Mouse (Mus musculus): ENCODE results near the gene Nudt4.
"Not testable (repeated sequence)": the region's sequence is repeated elsewhere in the genome, so short reads cannot be mapped to it uniquely, and the experiment has no call there.

Nudt4 gene

GRCm38 (mm10) chr10:95567550-95567949, 3.6 kb upstream of the Nudt4 start:
- DNase-seq (ENCODE audit: low read depth, low spot score): no peak

DNA sequence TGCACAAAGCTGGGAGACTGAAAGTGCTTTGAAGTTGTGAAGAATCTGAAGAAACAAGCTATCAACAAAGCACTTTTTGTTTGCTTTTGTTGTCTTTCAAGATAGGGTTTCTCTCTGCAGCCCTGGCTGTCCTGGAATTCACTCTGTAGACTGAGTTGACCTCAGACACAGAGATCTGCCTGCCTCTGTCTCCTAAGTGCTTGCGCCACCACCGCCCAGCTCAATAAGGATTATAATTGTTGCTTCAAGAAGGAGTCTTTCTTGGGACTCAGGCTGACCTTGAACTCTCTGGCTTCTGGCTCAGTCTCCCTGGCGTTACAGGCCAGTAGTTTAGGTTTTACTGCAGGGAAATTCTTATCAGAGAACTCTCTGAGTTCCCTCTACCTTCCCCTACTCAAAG, 2.8 kb upstream of the Nudt4 start:
- DNase-seq (ENCODE audit: low read depth, low spot score): no peak

- DNase-seq (ENCODE audit: low read depth, low spot score): peak; percentile 60
These were observed 1.4 kb upstream of the Nudt4 start for GRCm38 (mm10) chr10:95565156-95565854.

DNA sequence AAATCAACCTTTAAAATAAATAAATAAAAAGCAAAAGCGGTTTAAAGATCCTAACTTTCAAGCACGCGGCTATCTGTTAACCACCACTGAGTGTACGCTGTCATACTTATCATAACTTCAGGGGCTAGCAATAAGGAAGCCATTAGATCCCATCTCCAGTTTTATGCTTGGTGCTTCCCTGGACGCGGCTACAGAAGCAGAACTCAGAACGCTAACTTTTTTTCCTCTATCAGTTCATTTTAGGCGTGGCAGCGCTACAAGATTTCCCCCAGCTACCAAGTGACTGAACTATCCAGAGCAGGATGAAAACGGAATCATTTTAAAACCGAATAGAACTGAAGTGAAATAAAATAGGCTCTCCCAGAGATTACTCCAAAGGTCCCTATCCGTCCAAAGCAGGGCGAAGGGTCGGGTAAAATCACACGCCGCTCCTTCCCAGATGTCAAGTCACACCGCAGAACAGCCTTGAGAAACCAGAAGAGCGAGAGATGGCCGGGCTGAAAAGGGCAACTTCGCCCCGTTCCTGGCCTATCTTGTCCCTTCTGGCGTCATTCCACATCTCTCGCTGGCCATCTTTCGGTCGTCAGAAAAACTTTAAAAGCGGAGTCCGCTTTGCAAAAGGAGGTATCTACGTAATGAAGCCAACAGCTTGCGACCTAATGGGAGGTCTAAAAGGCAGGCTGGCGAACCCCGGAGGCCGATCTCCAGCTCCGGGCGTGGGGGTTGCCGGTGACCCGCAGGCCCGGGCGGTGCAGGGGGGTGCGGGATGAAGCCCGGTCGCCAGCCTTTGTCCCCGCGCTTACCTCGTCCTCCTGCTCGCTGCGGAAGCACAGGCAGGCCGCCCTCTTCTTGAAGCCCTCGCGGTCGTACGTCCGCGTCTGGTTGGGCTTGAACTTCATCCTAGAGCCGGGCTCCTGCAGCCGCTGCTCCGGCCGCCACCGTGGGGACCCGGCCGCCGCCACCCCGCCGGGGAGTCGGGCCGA, 796 bp downstream of the Nudt4 start:
- DNase-seq (ENCODE audit: low read depth, low spot score): peak; percentile 60

DNA sequence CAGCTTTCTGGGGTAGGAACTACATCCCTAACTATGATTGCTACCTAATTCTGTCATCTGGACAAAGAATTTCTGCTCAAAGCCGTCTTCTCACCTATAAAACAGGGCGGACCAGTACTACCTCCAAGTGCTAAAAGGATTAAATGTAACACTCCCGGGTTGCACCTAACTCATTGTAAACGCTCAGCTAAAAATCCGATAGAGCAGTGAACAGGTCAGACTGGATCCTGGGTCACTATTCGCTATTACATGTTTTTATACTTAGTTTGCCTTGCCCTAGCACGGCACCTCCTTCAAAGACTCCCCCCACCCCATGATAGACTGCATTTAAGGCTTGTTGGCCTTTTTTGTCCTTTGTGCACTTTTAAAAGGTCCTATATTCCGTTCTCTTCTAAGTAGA, 1.6 kb downstream of the Nudt4 start:
- no peak for DNase-seq (ENCODE audit: low read depth, low spot score)

DNA sequence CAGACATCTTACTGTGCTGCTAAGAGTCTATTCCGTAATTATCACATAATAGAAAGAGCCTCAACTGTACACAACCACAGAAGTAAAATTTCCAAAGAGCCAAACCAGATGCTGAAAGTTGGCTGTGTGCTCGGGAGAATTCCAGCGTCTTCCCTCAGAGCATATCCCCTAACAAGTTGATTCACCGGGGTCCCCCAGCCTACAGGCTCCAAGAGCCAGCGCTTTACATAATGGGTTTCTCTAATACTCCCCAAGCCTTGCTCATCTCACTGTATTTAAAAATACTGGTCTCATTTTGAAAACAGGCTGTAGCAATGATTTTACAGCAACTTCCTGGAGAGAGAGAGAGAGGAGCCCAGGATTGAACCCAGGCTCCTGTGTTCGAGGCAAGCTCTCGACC, 2.3 kb downstream of the Nudt4 start:
- DNase-seq (ENCODE audit: low read depth, low spot score): no peak

GRCm38 (mm10) chr10:95560394-95560983, 3.5 kb downstream of the Nudt4 start:
- DNase-seq (ENCODE audit: low read depth, low spot score): no peak

- DNase-seq (ENCODE audit: low read depth, low spot score): no peak
These were observed 4.5 kb downstream of the Nudt4 start for GRCm38 (mm10) chr10:95559426-95559825.

DNA sequence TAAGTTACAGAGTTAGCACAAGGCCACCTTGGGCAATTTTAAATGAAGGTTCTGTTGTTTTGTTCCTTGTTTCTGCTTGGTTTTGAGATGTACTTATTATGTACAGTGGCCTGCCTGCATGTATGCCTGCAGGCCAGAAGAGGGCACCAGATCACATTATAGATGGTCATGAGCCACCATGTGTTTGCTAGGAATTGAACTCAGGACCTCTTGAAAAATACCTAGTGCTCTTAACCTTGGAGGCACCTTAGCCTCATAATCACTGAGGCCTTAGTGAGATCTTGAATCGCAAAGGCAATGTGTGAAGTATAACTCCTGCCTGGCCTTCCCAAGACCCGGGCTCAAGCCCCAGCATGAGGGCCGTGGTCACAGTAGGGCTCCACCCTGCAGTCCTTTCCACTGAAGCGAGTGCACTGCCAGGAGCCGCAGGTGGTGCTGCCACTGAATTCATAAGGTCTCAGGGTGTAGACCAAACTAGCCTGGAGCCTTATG, 6.6 kb downstream of the Nudt4 start:
- peak; percentile 70 for DNase-seq (ENCODE audit: low read depth, low spot score)

DNA sequence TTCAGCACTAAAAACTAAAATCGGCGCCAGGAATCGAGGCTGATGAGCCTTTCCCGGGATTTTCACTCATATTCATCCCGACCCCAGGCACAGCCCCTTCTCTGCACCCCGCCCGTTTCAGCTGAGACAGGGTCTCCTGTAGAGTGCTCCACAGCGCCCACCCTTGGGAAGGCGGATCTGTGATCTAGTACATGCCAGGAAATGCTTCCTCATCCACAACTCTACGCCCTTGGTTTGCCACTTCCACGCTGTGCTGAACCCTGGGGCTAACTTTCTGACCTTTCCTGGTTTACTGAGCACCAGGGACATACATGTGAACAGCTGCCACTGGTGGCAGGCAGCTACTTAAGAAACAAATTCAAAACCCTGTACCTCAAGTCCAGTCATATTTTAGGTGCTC, 8.1 kb downstream of the Nudt4 start:
- DNase-seq (ENCODE audit: low read depth, low spot score): no peak

GRCm38 (mm10) chr10:95552326-95552725, 11.6 kb downstream of the Nudt4 start:
- no peak for DNase-seq (ENCODE audit: low read depth, low spot score)

DNA sequence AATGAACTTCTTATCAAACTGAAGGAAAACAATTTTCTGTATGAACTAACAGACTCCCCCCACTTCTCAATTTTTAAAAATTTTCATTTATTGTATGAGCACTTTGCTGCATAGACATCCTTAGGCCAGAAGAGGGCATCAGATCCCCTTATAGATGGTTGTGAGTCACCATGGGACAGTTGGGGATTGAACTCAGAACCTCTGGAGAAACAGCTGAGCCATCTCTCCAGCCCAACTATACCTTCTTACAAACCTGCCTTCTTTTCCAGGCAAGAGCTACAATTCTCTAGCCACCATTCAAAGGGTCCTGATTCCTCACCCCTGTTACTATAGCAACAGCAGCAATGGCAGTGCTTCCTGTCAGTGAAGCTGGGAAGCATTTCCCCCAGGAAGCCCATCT, 12.2 kb downstream of the Nudt4 start:
- peak; percentile 58 for DNase-seq (ENCODE audit: low read depth, low spot score)

GRCm38 (mm10) chr10:95550506-95550905, 13.4 kb downstream of the Nudt4 start:
- peak; percentile 66 for DNase-seq (ENCODE audit: low read depth, low spot score)

- DNase-seq (ENCODE audit: low read depth, low spot score): not testable (repeated sequence)
These were observed 14.9 kb downstream of the Nudt4 start for GRCm38 (mm10) chr10:95549080-95549479.

- no peak for DNase-seq (ENCODE audit: low read depth, low spot score)
These were observed 15.7 kb downstream of the Nudt4 start for GRCm38 (mm10) chr10:95548154-95548826.

- no peak for DNase-seq (ENCODE audit: low read depth, low spot score)
These were observed 17.8 kb downstream of the Nudt4 start for GRCm38 (mm10) chr10:95546178-95546577.

DNA sequence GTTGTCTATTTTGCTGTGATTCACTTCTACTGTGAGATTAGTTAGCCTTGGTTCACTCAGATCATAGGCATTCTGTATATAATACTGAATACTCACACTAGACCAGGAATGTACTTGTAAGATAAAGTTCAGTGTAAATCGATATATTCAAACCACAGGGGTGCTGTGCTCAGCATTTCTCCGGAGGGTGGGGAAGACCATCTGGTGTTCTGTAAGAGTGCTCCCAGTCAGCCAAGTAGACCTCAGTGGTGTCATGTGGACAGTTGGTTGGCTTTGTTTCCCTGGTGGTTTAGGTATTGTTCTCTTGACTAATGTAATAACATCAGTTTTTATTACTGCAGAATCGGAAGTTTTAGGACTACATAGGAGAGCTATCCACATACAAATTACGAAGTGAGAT, 18.9 kb downstream of the Nudt4 start:
- DNase-seq (ENCODE audit: low read depth, low spot score): no peak

DNA sequence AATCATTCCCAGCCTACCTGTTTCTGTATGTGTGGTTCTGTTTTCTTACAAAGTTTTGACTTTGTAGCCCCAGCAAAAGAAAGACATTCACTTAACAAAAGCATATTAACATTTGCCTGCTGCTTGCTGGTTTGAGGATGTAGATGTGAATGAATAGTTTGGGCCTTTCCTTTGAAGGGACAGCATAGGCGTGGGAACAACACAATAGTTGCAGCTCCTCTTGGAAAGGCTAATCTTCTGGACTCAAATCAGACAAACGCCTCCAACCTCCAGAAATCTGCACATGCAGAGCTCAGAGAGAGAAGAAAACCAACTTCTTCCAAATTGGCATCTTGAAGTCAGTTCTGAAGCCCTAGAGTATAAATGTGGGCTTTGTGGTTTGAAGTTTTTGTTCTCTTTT, 19.3 kb downstream of the Nudt4 start:
- DNase-seq (ENCODE audit: low read depth, low spot score): no peak

- DNase-seq (ENCODE audit: low read depth, low spot score): no peak
These were observed 19.9 kb downstream of the Nudt4 start for GRCm38 (mm10) chr10:95544004-95544403.

- no peak for DNase-seq (ENCODE audit: low read depth, low spot score)
These were observed 20.6 kb downstream of the Nudt4 start for GRCm38 (mm10) chr10:95543377-95543776.

DNA sequence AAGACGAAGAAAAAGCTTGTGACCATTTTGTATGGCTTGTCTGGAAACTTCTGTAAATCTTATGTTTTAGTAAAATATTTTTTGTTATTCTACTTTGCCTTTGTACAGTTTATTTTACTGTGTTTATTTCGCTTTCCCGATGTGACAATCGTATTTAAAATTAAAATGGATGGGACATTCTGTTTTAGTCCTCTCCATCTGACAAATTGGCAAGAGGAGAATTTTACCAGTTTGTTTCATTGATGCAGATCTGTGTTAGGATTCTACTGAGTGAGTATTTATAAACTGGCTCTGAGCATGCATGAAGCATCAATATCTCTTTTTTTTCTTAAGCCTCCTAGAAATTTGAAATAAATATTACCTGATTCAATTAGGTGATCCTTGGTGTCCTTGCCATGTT, 21.0 kb downstream of the Nudt4 start:
- DNase-seq (ENCODE audit: low read depth, low spot score): no peak

DNA sequence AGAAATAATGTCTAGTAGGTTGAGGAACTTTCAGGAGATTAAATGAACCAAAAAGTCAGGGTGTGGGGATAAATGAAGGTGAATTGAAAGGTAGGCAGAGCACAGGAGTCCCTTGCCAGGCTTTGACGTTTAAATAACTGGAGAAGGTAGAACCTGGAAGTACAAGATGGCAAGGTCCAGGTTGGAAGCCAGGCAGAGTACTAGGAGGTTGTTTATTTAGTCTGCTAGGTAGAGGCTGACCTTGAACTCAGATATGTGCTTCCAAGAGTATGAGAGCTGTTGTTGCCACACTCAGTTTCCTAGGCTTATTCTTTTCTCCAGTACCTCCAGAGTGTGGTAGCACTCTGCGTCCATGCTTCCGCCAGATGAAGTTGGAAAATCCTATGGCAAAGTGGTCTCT, 24.1 kb downstream of the Nudt4 start:
- no peak for DNase-seq (ENCODE audit: low read depth, low spot score)
